Mouse (Mus musculus) ES-E14 (cell line): ENCODE results near the gene Car11. TPM values are rescaled to one million over a fixed set of nuclear protein-coding genes. Genes with fewer than 3 reads are reported as not detected.

Source experiments
- DNase-seq: peaks from one replicate; pipeline ENCODE4 v3.0.0-alpha.2; 2013; ENCODE audit warnings: low read depth, low spot score
- H3K27ac ChIP-seq: 2 replicates; pipeline ENCODE4 v1.5.1; 2012; ENCODE audit warnings: low read depth, mild to moderate bottlenecking, low read length, moderate library complexity, mixed read lengths; ENCODE audit not compliant: poor library complexity, insufficient read depth, severe bottlenecking
- H3K36me3 ChIP-seq: 2 replicates; pipeline ENCODE4 v1.6.1; 2012; ENCODE audit warnings: mild to moderate bottlenecking, low read length, moderate library complexity, mixed read lengths; ENCODE audit not compliant: control insufficient read depth, poor library complexity, insufficient read depth, severe bottlenecking
- H3K4me1 ChIP-seq, 2 experiments: fragments of 150-350 bp in 1 of 2; sonication (generic) in 1 of 2; 2 replicates each; pipeline ENCODE4 v1.6.1; 2012; ENCODE audit warnings: low read length in 2 of 2, mild to moderate bottlenecking in 1 of 2, mixed read lengths in 1 of 2; ENCODE audit not compliant: control insufficient read depth in 2 of 2, insufficient read depth in 2 of 2, poor library complexity in 1 of 2
- H3K4me3 ChIP-seq, 2 experiments: fragments of 150-350 bp in 1 of 2; sonication (generic) in 1 of 2; 2 replicates each; pipeline ENCODE4 v1.5.1; 2012; ENCODE audit warnings: low read length in 2 of 2, low read depth in 1 of 2, mild to moderate bottlenecking in 1 of 2, mixed read lengths in 1 of 2; ENCODE audit not compliant: insufficient read depth in 1 of 2, poor library complexity in 1 of 2, severe bottlenecking in 1 of 2
- H3K9ac ChIP-seq: 2 replicates; pipeline ENCODE4 v1.6.1; 2012; ENCODE audit warnings: low read depth, mild to moderate bottlenecking, low read length, mixed read lengths; ENCODE audit not compliant: poor library complexity, insufficient read depth, severe bottlenecking
- H3K9me3 ChIP-seq: fragments of 150-350 bp; sonication (generic); 2 replicates; pipeline ENCODE4 v1.6.1; 2012; ENCODE audit warnings: low read depth, mild to moderate bottlenecking, low read length; ENCODE audit not compliant: control insufficient read depth, insufficient read depth
- CHD2 ChIP-seq: IDR thresholded peaks from 2 replicates; pipeline ENCODE4 v1.6.1; 2014; ENCODE audit warnings: mild to moderate bottlenecking, low read depth, low read length, inconsistent platforms
- HCFC1 ChIP-seq: IDR thresholded peaks from 2 replicates; pipeline ENCODE4 v1.6.1; 2012; ENCODE audit warnings: low read length, inconsistent platforms, borderline replicate concordance; ENCODE audit not compliant: insufficient read depth
- MAFK ChIP-seq: IDR thresholded peaks from 2 replicates; pipeline ENCODE4 v1.6.1; 2014; ENCODE audit warnings: mild to moderate bottlenecking, low read depth, low read length, inconsistent platforms; ENCODE audit not compliant: insufficient read depth
- ZC3H11A ChIP-seq: IDR thresholded peaks from 2 replicates; pipeline ENCODE4 v1.6.1; 2012; ENCODE audit warnings: low read depth, mild to moderate bottlenecking, inconsistent platforms, low read length, borderline replicate concordance
- ZNF384 ChIP-seq: IDR thresholded peaks from 2 replicates; pipeline ENCODE4 v1.6.1; 2012; ENCODE audit warnings: low read depth, low read length, inconsistent platforms
- in situ Hi-C, 2 experiments: fragments of 600-800 bp; cut with MboI; formaldehyde crosslinking; loops; one replicate each; pipeline ENCODE4 v1.15.1; 2025; ENCODE audit warnings: low sequenced_read_pairs in 2 of 2, inconsistent platforms in 1 of 2; ENCODE audit not compliant: unreplicated experiment in 2 of 2
- total RNA-seq: library from RNA; depleted of rRNA; stranded (reverse); fragments of 300-350 nt; gene quantifications from 2 replicates; pipeline ENCODE4 v1.2.3, GENCODE M21; 2012

Car11 gene
- total RNA-seq, 1 experiment: 4.4 TPM

- H3K9me3 ChIP-seq: no peaks in the 10 kb centered on the region
- in situ Hi-C loops: no loop called here
- H3K4me1 ChIP-seq: peaks cover 0 to 25% of the 10 kb centered on the region in 2 experiments; a peak in 2 of 4 replicates
- no peak for DNase-seq
- peak overlapping the region; percentile 76 to 95 for H3K4me3 ChIP-seq
- peak overlapping the region; percentile 75 for H3K9ac ChIP-seq
- H3K27ac ChIP-seq: peak overlapping the region; percentile 40; the same call in 1 of the 2 replicates
- peaks cover 43% of the 10 kb centered on the region for H3K36me3 ChIP-seq
- no peak for TF ChIP-seq CHD2
- no peak for TF ChIP-seq ZC3H11A
- TF ChIP-seq HCFC1: no peak
Observed at GRCm38 (mm10) chr7:45714630-45715089, 15.0 kb downstream of the Car11 start.

- peaks cover 47% of the 10 kb centered on the region for H3K36me3 ChIP-seq
- peak; percentile 87 for TF ChIP-seq HCFC1
- TF ChIP-seq ZC3H11A: no peak
- peak; percentile 58; the same call in 1 of the 2 replicates for TF ChIP-seq CHD2
- peaks cover 0 to 26% of the 10 kb centered on the region in 2 experiments; a peak in 2 of 4 replicates for H3K4me1 ChIP-seq
- DNase-seq: peak; percentile 94
- peak within 1 kb of the TSS; percentile 40; the same call in 1 of the 2 replicates for H3K27ac ChIP-seq
- peak within 1 kb of the TSS; percentile 76 to 95 for H3K4me3 ChIP-seq
- peak within 1 kb of the TSS; percentile 75 for H3K9ac ChIP-seq
- in situ Hi-C loops: no loop called here
- no peaks in the 10 kb centered on the region for H3K9me3 ChIP-seq
Observed at GRCm38 (mm10) chr7:45715090-45715708, 15.6 kb downstream of the Car11 start, which contains the start of gene Rpl18. Rpl18 (plus strand) TSS chr7:45715457.

- peak overlapping the region in 1 of 2 experiments; percentile 63; a peak in 1 of 4 replicates for H3K4me3 ChIP-seq
- in situ Hi-C loops: no loop called here
- no peaks in the 10 kb centered on the region for H3K9me3 ChIP-seq
- H3K9ac ChIP-seq: no peak overlapping the region; the same call in 1 of the 2 replicates
- no peak overlapping the region for H3K27ac ChIP-seq
- TF ChIP-seq MAFK (no peak), CHD2 (no peak), ZNF384 (no peak), ZC3H11A (no peak)
- H3K4me1 ChIP-seq: peaks cover 0 to 21% of the 10 kb centered on the region in 2 experiments; a peak in 2 of 4 replicates
- peaks cover 50% of the 10 kb centered on the region for H3K36me3 ChIP-seq
- no peak for DNase-seq
Observed at GRCm38 (mm10) chr7:45715741-45716459, 16.3 kb downstream of the Car11 start.

- TF ChIP-seq ZC3H11A: no peak
- no peak for TF ChIP-seq ZNF384
- TF ChIP-seq CHD2: no peak
- TF ChIP-seq HCFC1: no peak
- TF ChIP-seq MAFK: no peak
- Histone ChIP-seq H3K4me3 (no peak overlapping the region), H3K9ac (no peak overlapping the region), H3K36me3 (peaks cover 50% of the 10 kb centered on the region), H3K9me3 (no peaks in the 10 kb centered on the region), H3K27ac (no peak overlapping the region), H3K4me1 (peaks cover 0 to 19% of the 10 kb centered on the region in 2 experiments; a peak in 2 of 4 replicates)
- in situ Hi-C loops: no loop called here
- DNase-seq: no peak
Observed at GRCm38 (mm10) chr7:45716460-45716857, 16.8 kb downstream of the Car11 start.
